Mouse (Mus musculus) cerebellum, adult 2 months (tissue): ENCODE measurements around the gene Ginm1.

Source experiments
- CTCF ChIP-seq: fragments of 200-500 bp; IDR thresholded peaks from 2 replicates; pipeline ENCODE4 v1.5.1; 2011; ENCODE audit warnings: low read depth, mild to moderate bottlenecking, control low read depth, low read length, moderate library complexity, borderline replicate concordance; ENCODE audit not compliant: insufficient read depth
- POLR2A ChIP-seq: fragments of 200-500 bp; IDR thresholded peaks from 2 replicates; pipeline ENCODE4 v1.6.1; 2011; ENCODE audit warnings: low read length, control low read depth, borderline replicate concordance; ENCODE audit not compliant: insufficient read depth

GRCm38 (mm10) chr10:7840785-7841184 is 48.2 kb upstream of the Ginm1 start:
- TF ChIP-seq CTCF, result no peak
- no peak for TF ChIP-seq POLR2A
